Mouse (Mus musculus): Measurements from ENCODE around the gene Fam222a.

Fam222a gene

DNA sequence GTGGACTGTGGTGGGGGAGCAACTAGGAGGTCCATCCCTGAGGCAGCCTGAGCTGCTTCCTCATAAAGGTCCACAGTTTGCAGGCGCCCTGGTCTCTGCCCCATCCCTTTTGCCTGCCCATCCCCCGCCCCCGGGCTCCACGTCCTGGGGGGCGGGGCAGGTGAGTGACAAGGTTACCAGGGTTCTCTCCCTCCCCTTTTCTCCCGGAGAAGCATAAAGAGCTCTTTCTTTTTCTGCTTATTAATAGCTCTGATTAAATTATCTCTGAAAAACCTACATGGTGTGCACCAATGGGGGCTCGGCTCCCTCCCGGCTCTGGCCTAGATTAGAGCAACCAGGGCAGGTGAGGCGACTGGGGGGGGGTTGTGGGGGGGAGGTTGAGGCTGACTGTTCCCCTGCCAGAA is 7.3 kb upstream of the Fam222a start:
- DNase-seq = no peak

- DNase-seq = no peak
Observed at GRCm38 (mm10) chr5:114560965-114561364, 6.9 kb upstream of the Fam222a start.

GRCm38 (mm10) chr5:114563994-114564393 is 3.8 kb upstream of the Fam222a start:
- no peak for DNase-seq

- no peak for DNase-seq
Observed at GRCm38 (mm10) chr5:114565305-114565704, 2.5 kb upstream of the Fam222a start.

DNA sequence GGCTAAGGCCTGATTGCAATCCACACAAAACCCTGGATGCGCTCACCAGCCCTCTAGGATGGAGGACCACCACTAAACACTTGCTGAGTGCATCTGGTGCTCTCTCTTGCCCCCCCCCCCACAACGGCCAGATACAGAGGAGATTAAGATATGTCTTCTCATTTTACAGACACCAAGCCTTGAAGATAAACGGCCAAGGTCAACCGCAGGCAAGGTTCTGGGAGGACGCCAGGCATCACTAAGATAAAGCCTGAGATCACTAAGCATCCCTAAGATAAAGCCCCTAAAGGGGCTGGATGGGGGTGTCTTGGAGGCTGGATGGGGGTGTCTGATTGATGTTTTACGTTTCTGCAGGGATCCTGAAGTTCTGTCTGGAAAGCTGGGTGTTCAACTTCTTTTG is 2.1 kb upstream of the Fam222a start:
- no peak for DNase-seq

DNA sequence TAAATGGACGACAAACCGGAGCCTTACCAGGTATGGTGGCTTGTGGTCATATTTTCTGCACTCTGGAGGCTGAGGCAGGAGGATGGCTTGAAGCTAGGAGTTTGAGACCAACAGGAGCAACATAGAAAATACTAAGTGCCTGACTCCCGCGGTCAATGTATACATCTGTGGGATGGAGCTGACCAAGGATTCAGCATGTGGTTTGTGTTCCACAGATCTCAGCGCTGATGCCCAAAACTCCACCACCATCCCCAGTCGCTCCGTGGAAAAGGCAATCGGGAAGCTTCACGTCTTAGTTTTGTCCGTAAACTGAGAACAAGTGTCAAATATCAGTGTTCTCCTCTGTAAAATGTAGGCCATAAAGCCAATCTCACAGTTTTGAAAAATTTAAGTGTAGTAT is 1.4 kb upstream of the Fam222a start:
- DNase-seq = no peak

GRCm38 (mm10) chr5:114567075-114567517 is 720 bp upstream of the Fam222a start:
- peak; percentile 93 for DNase-seq

DNA sequence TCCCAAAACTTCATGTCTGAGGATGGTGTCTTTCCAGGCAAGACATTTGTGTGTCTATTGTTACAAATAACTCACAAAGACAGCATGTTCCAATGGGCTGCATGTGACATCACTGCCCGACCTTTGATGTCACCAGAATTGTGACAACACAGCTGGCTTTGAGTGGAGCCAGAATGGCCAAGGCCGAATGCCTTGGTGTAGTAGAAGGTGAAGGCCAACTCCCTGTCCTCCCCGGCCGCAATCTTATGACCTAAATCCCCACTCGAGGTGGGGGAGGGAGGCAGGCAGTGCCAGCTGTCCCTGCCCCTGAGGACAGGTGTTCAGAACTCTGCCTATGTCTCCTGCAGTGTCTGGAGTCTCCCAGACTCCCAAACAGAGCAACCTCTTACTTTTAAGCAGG is 1.0 kb downstream of the Fam222a start:
- no peak for DNase-seq

DNA sequence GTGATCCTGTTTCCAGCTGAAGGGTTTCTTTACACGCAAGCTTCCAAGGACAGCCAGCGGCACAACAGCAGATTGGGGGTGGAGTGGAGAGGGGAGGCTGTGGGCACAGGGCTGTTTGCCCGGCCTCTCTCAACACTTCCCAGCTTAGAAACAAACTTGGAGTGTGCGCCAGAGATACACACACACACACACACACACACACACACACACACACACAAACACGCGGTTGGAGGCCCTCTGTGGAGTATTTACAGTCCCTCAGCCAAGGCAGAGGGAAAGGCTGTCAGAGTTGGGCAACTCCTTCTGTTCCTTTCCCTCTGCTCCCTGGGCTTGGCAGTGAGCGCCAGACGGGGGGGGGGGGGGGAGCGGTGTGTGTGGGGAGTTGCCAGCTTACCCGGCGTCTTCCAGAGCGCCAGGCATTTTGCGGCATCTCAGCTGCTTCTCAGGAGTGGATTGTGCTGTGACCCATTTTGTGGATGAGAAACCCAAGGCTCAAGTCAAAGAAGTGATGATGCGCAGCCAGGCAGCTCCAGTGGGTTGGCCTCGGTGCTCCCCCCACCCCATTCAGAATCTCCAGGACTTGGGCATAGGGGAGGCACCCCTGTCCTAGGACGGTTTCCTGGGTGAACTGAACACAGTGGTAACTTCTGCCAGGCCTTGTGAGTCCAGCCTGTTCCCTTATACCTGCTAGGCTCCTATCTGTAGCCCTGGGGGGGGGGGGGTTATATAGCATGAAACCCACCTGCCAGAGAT is 2.3 kb downstream of the Fam222a start:
- no peak for DNase-seq

- no peak for DNase-seq
Observed at GRCm38 (mm10) chr5:114570791-114571450, 3.1 kb downstream of the Fam222a start.

DNA sequence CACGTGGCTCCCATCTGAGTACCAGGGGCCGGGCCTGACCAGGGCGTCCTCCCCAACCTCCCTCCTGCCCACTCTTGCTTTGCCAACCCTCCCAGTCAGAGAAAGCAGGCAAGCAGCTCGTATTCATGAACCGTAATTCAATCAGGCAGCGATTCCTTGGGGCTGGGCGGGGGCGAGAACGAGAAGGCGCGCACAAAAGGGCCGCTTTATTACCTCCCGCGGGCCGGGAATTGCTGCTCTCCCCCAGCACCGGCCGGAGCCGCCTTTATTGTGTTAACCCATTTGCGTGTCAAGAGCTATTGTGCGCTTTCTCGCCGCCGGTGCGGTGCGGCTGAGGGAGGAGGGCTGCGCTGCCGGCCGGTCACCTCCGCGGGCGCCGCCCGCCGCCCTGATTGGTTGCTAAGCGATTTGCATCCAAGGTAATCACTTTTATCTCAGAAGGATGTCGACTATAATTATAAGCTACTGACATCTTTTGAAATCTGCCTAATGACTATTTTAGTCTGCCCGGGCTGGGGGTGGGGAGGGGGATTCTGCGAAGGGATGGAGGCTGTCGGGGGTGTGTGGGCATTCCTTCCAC is 3.7 kb downstream of the Fam222a start:
- no peak for DNase-seq

DNA sequence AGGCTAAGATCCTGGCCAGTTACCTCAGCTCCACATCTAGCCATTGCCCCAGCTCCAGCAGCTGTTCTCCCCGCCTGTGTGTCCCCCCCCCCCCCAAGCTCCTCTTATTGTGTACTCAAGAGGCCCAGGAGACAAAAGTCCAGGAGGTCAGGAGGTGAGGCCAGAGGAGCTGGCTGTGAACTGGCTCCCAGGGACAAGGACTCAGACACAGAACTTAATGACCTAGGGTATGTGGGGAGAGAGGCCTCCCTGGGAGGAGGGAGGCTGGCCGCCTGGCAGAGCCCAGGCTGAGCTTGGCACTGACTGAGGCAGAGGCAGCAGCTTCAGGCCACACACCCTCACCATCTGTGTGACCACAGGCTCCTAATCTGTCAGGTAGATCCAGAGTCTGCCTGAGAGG is 5.2 kb downstream of the Fam222a start:
- no peak for DNase-seq

GRCm38 (mm10) chr5:114573920-114574628 is 6.3 kb downstream of the Fam222a start:
- DNase-seq = no peak

GRCm38 (mm10) chr5:114575010-114575409 is 7.2 kb downstream of the Fam222a start:
- DNase-seq = no peak

- DNase-seq = no peak
Observed at GRCm38 (mm10) chr5:114575530-114575929, 7.7 kb downstream of the Fam222a start.

DNA sequence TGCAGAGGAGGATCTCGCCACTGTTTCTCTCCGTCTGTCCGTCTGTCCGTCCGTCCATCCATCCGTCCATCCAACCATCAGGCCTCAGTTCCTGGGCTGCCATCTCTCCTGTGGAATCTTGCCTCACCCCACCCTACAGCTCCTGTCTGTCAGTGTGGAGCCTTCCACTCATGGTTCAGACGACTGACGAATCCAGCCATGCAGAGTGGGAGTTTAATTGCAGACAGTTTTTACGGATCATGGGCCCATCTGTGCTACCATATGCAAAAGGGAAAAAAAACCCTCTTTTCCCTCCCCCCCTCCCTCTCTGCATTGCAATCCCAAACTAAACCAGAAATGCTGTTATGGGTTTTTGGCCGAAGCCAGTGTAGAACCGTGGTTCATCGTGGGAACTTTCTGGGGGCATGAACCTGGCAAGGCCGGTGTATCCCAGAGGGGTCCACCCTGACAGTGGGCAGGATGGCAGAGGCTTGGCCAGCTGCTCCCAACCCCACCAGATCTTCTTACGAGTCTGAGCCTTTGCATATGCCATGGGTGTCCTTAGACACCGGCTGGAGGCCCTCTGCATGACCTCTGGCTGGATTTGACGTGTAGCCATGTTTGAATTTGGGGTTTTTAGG is 8.3 kb downstream of the Fam222a start:
- no peak for DNase-seq

DNA sequence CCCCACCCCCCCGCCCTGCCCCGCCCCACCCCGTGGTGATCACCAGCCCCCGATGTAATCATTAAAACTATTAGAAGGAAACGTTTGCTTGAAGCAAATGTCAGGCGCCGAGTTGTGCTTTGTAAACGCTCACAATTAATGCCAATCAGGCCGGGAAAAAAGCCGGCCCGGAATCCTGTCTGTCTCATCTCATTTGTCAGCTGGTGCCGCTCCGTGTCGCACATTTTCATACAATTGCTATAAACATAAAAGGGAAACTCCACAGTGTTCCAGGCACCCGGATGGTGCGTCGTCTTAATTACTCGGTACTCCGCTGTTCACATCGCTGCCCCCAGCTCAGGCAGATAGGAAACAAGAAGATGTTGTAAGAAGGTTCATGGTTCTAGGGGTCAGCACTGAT is 10.5 kb downstream of the Fam222a start:
- no peak for DNase-seq

DNA sequence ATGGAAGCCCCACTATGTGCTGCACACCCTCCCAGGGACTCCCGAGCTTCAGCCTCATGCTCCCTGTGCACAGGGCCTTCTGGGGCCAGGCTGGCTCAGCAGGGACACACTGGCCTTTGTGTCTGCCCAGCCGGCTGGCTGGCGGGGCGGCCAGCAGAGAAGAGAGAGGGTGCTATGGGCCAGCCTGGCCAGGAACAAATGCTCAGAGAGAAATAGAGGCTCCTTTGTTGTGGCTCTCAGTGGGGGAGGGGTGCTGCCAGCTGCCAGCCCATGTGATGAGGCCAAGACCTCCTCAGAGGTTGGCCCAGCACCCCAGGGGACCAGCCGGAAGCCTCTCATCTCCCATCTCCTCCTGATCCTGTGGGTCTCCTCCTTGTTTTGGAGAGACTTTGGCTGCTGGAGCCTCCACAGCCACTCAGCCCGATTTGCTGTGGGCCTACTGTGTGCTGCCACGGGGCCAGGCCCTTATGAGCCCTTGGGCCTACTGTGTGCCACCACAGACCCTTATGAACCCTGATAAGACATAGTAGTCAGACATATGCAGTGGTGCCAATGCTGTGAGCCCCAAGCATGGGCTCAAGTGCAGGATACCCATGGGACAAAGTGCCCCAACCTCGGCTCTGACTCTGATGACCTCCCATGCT is 12.0 kb downstream of the Fam222a start:
- DNase-seq = no peak

- DNase-seq = no peak
Observed at GRCm38 (mm10) chr5:114581486-114581885, 13.7 kb downstream of the Fam222a start.

GRCm38 (mm10) chr5:114583046-114583445 is 15.2 kb downstream of the Fam222a start:
- no peak for DNase-seq

GRCm38 (mm10) chr5:114583490-114584175 is 15.8 kb downstream of the Fam222a start:
- no peak for DNase-seq

Measured in thymus, postnatal 25 days (tissue).